Mouse (Mus musculus): ENCODE measurements around the gene Klhl26. TPM values are rescaled to one million over a fixed set of nuclear protein-coding genes. Genes with fewer than 3 reads are reported as not detected.
"Not testable (repeated sequence)": the region's sequence is repeated elsewhere in the genome, so short reads cannot be mapped to it uniquely, and the experiment has no call there.

The Klhl26 gene
- 25.6 and 27.6 TPM in 2 replicates for polyA plus RNA-seq (2015; fragmentation: Nextera tagmentation; extraction: Ambion mirVana)

- peaks cover 38% of the 10 kb centered on the region for H3K27me3 ChIP-seq
- peak within 1 kb of the TSS; percentile 74 for H3K4me3 ChIP-seq
- no peaks in the 10 kb centered on the region for H3K9me3 ChIP-seq
- peaks cover 11% of the 10 kb centered on the region for H3K4me1 ChIP-seq (replicated peaks)
- H3K4me2 ChIP-seq: peak within 1 kb of the TSS; percentile 71
- H3K36me3 ChIP-seq: no peaks in the 10 kb centered on the region
- peak within 1 kb of the TSS; percentile 84 for H3K9ac ChIP-seq
- peak; percentile 90 for ATAC-seq (ENCODE audit: low read depth)
- under 1% methylated on average over 53 of the region's 53 CpGs for WGBS
- H3K27ac ChIP-seq (replicated peaks): peak within 1 kb of the TSS; percentile 47
Measured at GRCm38 (mm10) chr8:70476333-70477268, at the start of gene Klhl26. Klhl26 (minus strand) TSS chr8:70476968.

- Histone ChIP-seq H3K4me2 (peak overlapping the region; percentile 81), H3K9ac (peak overlapping the region; percentile 86), H3K4me3 (peak overlapping the region; percentile 67), H3K36me3 (peaks cover 19% of the 10 kb centered on the region), H3K27me3 (no peaks in the 10 kb centered on the region), H3K4me1 (replicated peaks) (peaks cover 30% of the 10 kb centered on the region), H3K27ac (replicated peaks) (peak overlapping the region; percentile 90), H3K9me3 (no peaks in the 10 kb centered on the region)
- WGBS: under 1% methylated on average over 51 of the region's 51 CpGs
- peak; percentile 85 for ATAC-seq (ENCODE audit: low read depth)
Measured at GRCm38 (mm10) chr8:70522592-70523403, 46.0 kb upstream of the Klhl26 start.

DNA sequence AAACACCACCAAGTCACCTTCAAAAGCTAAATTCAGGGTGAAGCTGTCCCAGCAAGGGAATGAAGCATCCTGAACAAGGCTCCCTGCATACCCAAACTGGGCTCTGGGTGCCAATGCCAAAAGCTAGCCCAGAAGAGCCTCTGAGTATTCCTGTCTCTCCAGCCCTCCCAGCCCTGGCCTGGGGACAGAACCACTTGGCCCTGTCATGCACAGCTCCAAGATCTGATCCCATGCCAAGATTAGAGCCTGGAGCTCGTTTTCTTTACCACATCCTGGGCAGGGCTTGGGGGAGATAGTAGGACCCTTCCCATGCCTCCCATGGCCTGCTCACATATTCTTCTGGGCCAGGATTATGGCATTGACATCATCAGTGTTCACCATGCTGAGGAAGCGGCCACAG lies 42.8 kb upstream of the Klhl26 start:
- Histone ChIP-seq H3K4me2 (no peak overlapping the region), H3K9ac (no peak overlapping the region), H3K36me3 (peaks cover 31% of the 10 kb centered on the region), H3K27ac (replicated peaks) (no peak overlapping the region), H3K4me1 (replicated peaks) (peaks cover 17% of the 10 kb centered on the region), H3K27me3 (no peaks in the 10 kb centered on the region), H3K4me3 (no peak overlapping the region), H3K9me3 (no peaks in the 10 kb centered on the region)
- no peak for ATAC-seq (ENCODE audit: low read depth)
- WGBS: 70% methylated on average over 2 of the region's 2 CpGs

GRCm38 (mm10) chr8:70519043-70519442 lies 42.3 kb upstream of the Klhl26 start:
- no peak for ATAC-seq (ENCODE audit: low read depth)
- Histone ChIP-seq H3K4me2 (no peak overlapping the region), H3K27ac (replicated peaks) (no peak overlapping the region), H3K4me1 (replicated peaks) (peaks cover 17% of the 10 kb centered on the region), H3K36me3 (peaks cover 35% of the 10 kb centered on the region), H3K9me3 (no peaks in the 10 kb centered on the region), H3K4me3 (no peak overlapping the region), H3K27me3 (no peaks in the 10 kb centered on the region), H3K9ac (no peak overlapping the region)
- 91% methylated on average over 6 of the region's 6 CpGs for WGBS

DNA sequence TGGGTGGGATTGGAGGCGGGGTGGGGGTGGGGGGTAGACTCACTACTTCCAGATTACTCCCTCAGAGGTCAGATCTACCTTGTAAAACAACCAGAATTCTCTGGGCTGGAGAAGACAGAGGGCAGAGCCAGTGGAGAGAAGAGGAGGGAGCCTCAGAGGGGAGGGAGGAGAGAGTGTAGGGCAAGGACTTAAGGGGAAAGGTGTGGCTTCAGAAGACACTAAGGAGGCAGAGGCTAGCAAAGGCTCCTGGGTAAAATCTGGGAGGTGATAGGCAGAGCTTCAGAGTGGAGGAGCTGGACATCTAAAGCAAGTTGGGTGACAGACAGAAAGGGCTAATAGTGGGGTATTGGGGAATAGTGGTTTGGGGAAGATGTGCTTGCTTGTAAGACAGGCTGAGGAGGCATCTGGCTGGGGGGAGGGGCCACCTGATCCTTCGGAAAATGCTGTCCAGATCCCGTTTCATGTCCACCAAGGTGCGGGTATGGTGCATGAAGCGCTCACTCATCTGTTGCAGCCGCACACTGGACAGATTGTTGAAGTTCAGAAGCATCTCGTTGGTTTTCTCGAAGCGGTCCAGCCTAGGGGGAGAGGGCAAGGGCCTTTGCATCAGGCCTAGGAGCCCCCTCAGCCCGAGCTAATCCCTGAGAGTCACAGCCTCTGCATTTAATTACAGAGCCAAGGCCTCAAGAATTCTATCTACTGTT lies 41.3 kb upstream of the Klhl26 start:
- Histone ChIP-seq H3K27ac (replicated peaks) (no peak overlapping the region), H3K36me3 (peaks cover 45% of the 10 kb centered on the region), H3K4me2 (no peak overlapping the region), H3K9ac (no peak overlapping the region), H3K27me3 (no peaks in the 10 kb centered on the region), H3K4me1 (replicated peaks) (peaks cover 10% of the 10 kb centered on the region), H3K9me3 (no peaks in the 10 kb centered on the region), H3K4me3 (no peak overlapping the region)
- WGBS: 80% methylated on average over 10 of the region's 10 CpGs
- no peak for ATAC-seq (ENCODE audit: low read depth)

- Histone ChIP-seq H3K27me3 (no peaks in the 10 kb centered on the region), H3K36me3 (peaks cover 41% of the 10 kb centered on the region), H3K4me2 (no peak overlapping the region), H3K4me3 (no peak overlapping the region), H3K9me3 (no peaks in the 10 kb centered on the region), H3K9ac (no peak overlapping the region), H3K4me1 (replicated peaks) (peaks cover 28% of the 10 kb centered on the region), H3K27ac (replicated peaks) (no peak overlapping the region)
- 65% methylated on average over 2 of the region's 2 CpGs for WGBS
- ATAC-seq (ENCODE audit: low read depth): no peak
Measured at GRCm38 (mm10) chr8:70513441-70513840, 36.7 kb upstream of the Klhl26 start.

GRCm38 (mm10) chr8:70512253-70512903 lies 35.6 kb upstream of the Klhl26 start:
- Histone ChIP-seq H3K27ac (replicated peaks) (no peak overlapping the region), H3K36me3 (peaks cover 44% of the 10 kb centered on the region), H3K4me2 (no peak overlapping the region), H3K9ac (no peak overlapping the region), H3K9me3 (no peaks in the 10 kb centered on the region), H3K4me1 (replicated peaks) (peaks cover 30% of the 10 kb centered on the region), H3K27me3 (no peaks in the 10 kb centered on the region), H3K4me3 (no peak overlapping the region)
- ATAC-seq (ENCODE audit: low read depth): no peak
- 91% methylated on average over 11 of the region's 11 CpGs for WGBS

DNA sequence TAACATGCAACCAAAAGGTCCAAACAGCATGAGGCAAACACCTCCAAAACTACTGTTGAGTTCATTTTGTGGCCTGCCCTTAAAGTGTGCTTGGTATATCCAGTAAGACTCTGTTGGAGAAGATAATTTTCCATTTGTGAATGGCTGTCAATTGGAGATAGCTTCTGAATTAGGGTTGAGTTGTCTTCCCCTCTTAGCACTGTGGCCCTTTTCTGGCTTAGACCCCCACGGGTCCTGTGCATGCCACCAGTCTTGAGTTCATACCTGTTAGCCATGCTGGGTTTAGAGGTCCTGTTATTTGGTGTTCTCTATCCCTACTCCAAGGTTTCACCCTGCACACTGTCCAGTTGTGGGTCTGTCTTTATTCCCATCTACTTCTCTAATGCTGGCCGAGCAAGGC lies 35.0 kb upstream of the Klhl26 start:
- Histone ChIP-seq H3K27ac (replicated peaks) (no peak overlapping the region), H3K9ac (no peak overlapping the region), H3K4me1 (replicated peaks) (peaks cover 34% of the 10 kb centered on the region), H3K4me2 (peak overlapping the region; percentile 99; the same call in 1 of the 2 replicates), H3K36me3 (peaks cover 50% of the 10 kb centered on the region), H3K9me3 (no peaks in the 10 kb centered on the region), H3K27me3 (no peaks in the 10 kb centered on the region), H3K4me3 (no peak overlapping the region)
- no peak for ATAC-seq (ENCODE audit: low read depth)
- 98% methylated on average over 2 of the region's 2 CpGs for WGBS

GRCm38 (mm10) chr8:70511174-70511573 lies 34.4 kb upstream of the Klhl26 start:
- Histone ChIP-seq H3K9ac (peak overlapping the region; percentile 88), H3K27ac (replicated peaks) (peak overlapping the region; percentile 97)
- 86% methylated on average over 6 of the region's 6 CpGs for WGBS

GRCm38 (mm10) chr8:70510228-70510915 lies 33.6 kb upstream of the Klhl26 start, which contains the start of gene Uba52:
Uba52 (minus strand) TSS chr8:70510801.
- peak; percentile 81 for ATAC-seq (ENCODE audit: low read depth)
- peak within 1 kb of the TSS; percentile 88 for H3K9ac ChIP-seq
- H3K4me3 ChIP-seq: peak within 1 kb of the TSS; percentile 97
- peak within 1 kb of the TSS; percentile 99 for H3K4me2 ChIP-seq
- H3K36me3 ChIP-seq: peaks cover 41% of the 10 kb centered on the region
- WGBS: under 1% methylated on average over 74 of the region's 74 CpGs
- peak within 1 kb of the TSS; percentile 97 for H3K27ac ChIP-seq (replicated peaks)
- no peaks in the 10 kb centered on the region for H3K27me3 ChIP-seq
- peaks cover 42% of the 10 kb centered on the region for H3K4me1 ChIP-seq (replicated peaks)
- no peaks in the 10 kb centered on the region for H3K9me3 ChIP-seq

More at GRCm38 (mm10) chr8:70511174-70511573, 34.4 kb upstream of the Klhl26 start:
- Histone ChIP-seq H3K4me1 (replicated peaks) (peaks cover 35% of the 10 kb centered on the region), H3K4me3 (peak overlapping the region; percentile 97), H3K36me3 (peaks cover 45% of the 10 kb centered on the region), H3K4me2 (peak overlapping the region; percentile 99)
- not testable (repeated sequence) for H3K27me3 ChIP-seq; H3K9me3 ChIP-seq; ATAC-seq (ENCODE audit: low read depth)
